Comparison of ENCODE assay signal across 9 mouse cellular contexts in the genomic region with DNA sequence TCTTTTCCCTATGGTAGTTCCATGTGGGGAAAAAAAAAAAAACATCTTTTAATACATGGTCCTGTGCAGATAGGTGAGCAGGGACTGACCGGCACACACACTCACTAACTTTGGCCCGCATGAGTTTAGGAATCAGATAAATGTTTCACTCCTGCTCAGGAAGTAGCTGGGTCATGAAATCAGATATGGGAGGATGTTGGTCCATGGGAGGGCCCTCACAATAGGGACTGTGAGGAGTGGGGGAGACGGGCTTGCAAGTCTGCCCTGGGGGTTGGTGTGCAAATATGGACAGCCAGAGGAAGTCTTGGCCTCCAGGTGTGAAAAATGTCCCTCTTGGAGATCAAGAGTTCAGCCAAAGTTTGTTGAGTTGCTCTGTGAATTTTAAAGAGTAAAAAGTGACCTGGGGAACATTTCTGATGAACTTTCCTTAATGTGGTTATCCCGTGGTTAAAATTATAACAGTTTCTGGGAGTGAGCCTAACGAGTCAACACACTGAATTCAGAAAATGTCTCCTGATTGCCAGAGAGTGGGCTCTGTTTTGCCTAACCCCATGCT. TPM values are rescaled to one million over a fixed set of nuclear protein-coding genes. Genes with fewer than 3 reads are reported as not detected.
DNase-seq lines count a peak whose midpoint lies in the region; ATAC-seq and TF ChIP-seq lines count a peak whose summit lies in the region.
"Had no signal": no experiment of that assay in that cellular context is flagged by ENCODE, and none has a peak within 500 bp of the region (broad histone marks: within the 10 kb centered on the region; RNA-seq: fewer than 3 reads in every experiment).

No protein-coding gene starts in this region.

- H3K79me2 ChIP-seq in macrophage (ENCODE audit: inconsistent target), result no peaks in the 10 kb centered on the region

- H3K36me3 ChIP-seq in hindbrain, embryonic 10.5 days, result no peaks in the 10 kb centered on the region
- no peaks in the 10 kb centered on the region for H3K36me3 ChIP-seq in hindbrain, postnatal 0 days (ENCODE audit: insufficient read depth, low read length)
- no peaks in the 10 kb centered on the region for H3K36me3 ChIP-seq in embryonic facial prominence, embryonic 10.5 days (replicated peaks)
- no peaks in the 10 kb centered on the region for H3K36me3 ChIP-seq in hindbrain, embryonic 14.5 days (replicated peaks; ENCODE audit: control insufficient read depth, insufficient read depth)
- no peaks in the 10 kb centered on the region for H3K36me3 ChIP-seq in macrophage (ENCODE audit: inconsistent target)

- no peak for DNase-seq in hindbrain, embryonic 10.5 days (ENCODE audit: low spot score)
- DNase-seq in hindbrain, postnatal 0 days (ENCODE audit: low spot score), result no peak
- no peak for DNase-seq in embryonic facial prominence, embryonic 10.5 days (ENCODE audit: low spot score)
- DNase-seq in hindbrain, embryonic 14.5 days (ENCODE audit: low spot score), result no peak
- no peak for DNase-seq in left cerebral cortex, adult 2 months (ENCODE audit: extremely low spot score in 1 of 2, low spot score in 2 of 2)
- DNase-seq in gastrocnemius, postnatal 36 days, result no peak
- DNase-seq: adrenal gland, adult 8-10 months; retina, postnatal 1 day had no signal

- H3K27me3 ChIP-seq in hindbrain, embryonic 10.5 days (ENCODE audit: insufficient read depth, poor library complexity, severe bottlenecking), result no peaks in the 10 kb centered on the region
- H3K27me3 ChIP-seq in hindbrain, postnatal 0 days (ENCODE audit: insufficient read depth, low read length), result no peaks in the 10 kb centered on the region
- no peaks in the 10 kb centered on the region for H3K27me3 ChIP-seq in embryonic facial prominence, embryonic 10.5 days (replicated peaks; ENCODE audit: low read depth, poor library complexity, severe bottlenecking)
- H3K27me3 ChIP-seq in hindbrain, embryonic 14.5 days (ENCODE audit: control insufficient read depth, insufficient read depth, low read length), result no peaks in the 10 kb centered on the region

- H3K4me2 ChIP-seq in hindbrain, postnatal 0 days (ENCODE audit: low read depth, low read length), result no peak overlapping the region
- no peak overlapping the region for H3K4me2 ChIP-seq in hindbrain, embryonic 14.5 days (replicated peaks)

- H3K9me3 ChIP-seq in hindbrain, embryonic 10.5 days, result no peaks in the 10 kb centered on the region
- no peaks in the 10 kb centered on the region for H3K9me3 ChIP-seq in hindbrain, postnatal 0 days (ENCODE audit: low read length)
- no peaks in the 10 kb centered on the region for H3K9me3 ChIP-seq in embryonic facial prominence, embryonic 10.5 days
- H3K9me3 ChIP-seq in hindbrain, embryonic 14.5 days (ENCODE audit: control insufficient read depth, low read length), result no peaks in the 10 kb centered on the region

- no peak for TF ChIP-seq CTCF in hindbrain, postnatal 0 days (IDR thresholded peaks at IDR 0.05; ENCODE audit: low read depth)
- TF ChIP-seq CTCF in left cerebral cortex, adult 2 months (IDR thresholded peaks at IDR 0.05), result no peak

- H3K4me1 ChIP-seq in hindbrain, embryonic 10.5 days (replicated peaks), result peaks cover 57% of the 10 kb centered on the region
- H3K4me1 ChIP-seq in hindbrain, postnatal 0 days (ENCODE audit: insufficient read depth, low read length), result peaks cover 31% of the 10 kb centered on the region
- H3K4me1 ChIP-seq in embryonic facial prominence, embryonic 10.5 days, result peaks cover 57% of the 10 kb centered on the region
- H3K4me1 ChIP-seq in hindbrain, embryonic 14.5 days (replicated peaks; ENCODE audit: control insufficient read depth, insufficient read depth, low read length), result peaks cover 43% of the 10 kb centered on the region

- H3K27ac ChIP-seq in hindbrain, embryonic 10.5 days, result peak overlapping the region; percentile 94
- no peak overlapping the region for H3K27ac ChIP-seq in hindbrain, postnatal 0 days
- peak overlapping the region; percentile 92 for H3K27ac ChIP-seq in embryonic facial prominence, embryonic 10.5 days (replicated peaks)
- H3K27ac ChIP-seq in hindbrain, embryonic 14.5 days, result peak overlapping the region; percentile 58
- peak overlapping the region; percentile 22; the same call in 1 of the 2 replicates for H3K27ac ChIP-seq in macrophage
- no peak overlapping the region for H3K27ac ChIP-seq in left cerebral cortex, adult 2 months

- intact Hi-C loops in left cerebral cortex, adult 2 months (cut with DNase I), result no loop called here
- intact Hi-C loops in gastrocnemius, postnatal 36 days (cut with DNase I), result no loop called here

- no peak overlapping the region for H3K9ac ChIP-seq in hindbrain, postnatal 0 days (replicated peaks; ENCODE audit: low read length)
- H3K9ac ChIP-seq in hindbrain, embryonic 14.5 days, result peak overlapping the region; percentile 21; the same call in 1 of the 2 replicates

- 66% methylated on average over 5 of the region's 5 CpGs for WGBS in hindbrain, embryonic 10.5 days
- 78% methylated on average over 5 of the region's 5 CpGs for WGBS in hindbrain, postnatal 0 days
- WGBS in embryonic facial prominence, embryonic 10.5 days, result 58% methylated on average over 5 of the region's 5 CpGs
- WGBS in hindbrain, embryonic 14.5 days, result 70% methylated on average over 5 of the region's 5 CpGs
- 47% methylated on average over 5 of the region's 5 CpGs for WGBS in macrophage (ENCODE audit: missing documents)

- H3K4me3 ChIP-seq in hindbrain, embryonic 10.5 days, result no peak overlapping the region
- H3K4me3 ChIP-seq in hindbrain, postnatal 0 days (ENCODE audit: low read length), result no peak overlapping the region
- H3K4me3 ChIP-seq in embryonic facial prominence, embryonic 10.5 days, result no peak overlapping the region
- no peak overlapping the region for H3K4me3 ChIP-seq in hindbrain, embryonic 14.5 days (replicated peaks; ENCODE audit: low read length)
- no peak overlapping the region for H3K4me3 ChIP-seq in macrophage (ENCODE audit: inconsistent target)
- no peak overlapping the region for H3K4me3 ChIP-seq in left cerebral cortex, adult 2 months

- ATAC-seq in hindbrain, postnatal 0 days, result no peak
- ATAC-seq in hindbrain, embryonic 14.5 days (ENCODE audit: low FRiP score), result no peak

RNA-seq across cellular contexts. Expression of gene Zfp36l1, which starts 53.0 kb away (rescaled TPM):
- 106 and 117 TPM in 2 replicates for polyA plus RNA-seq in hindbrain, embryonic 10.5 days (2016; fragmentation: Nextera tagmentation; extraction: Ambion mirVana)
- 61.8 and 69.5 TPM in 2 replicates for total RNA-seq in hindbrain, postnatal 0 days (2014; rRNA removed)
- 64.6 and 65.9 TPM in 2 replicates for polyA plus RNA-seq in hindbrain, postnatal 0 days (2015; fragmentation: Nextera tagmentation; extraction: Ambion mirVana)
- polyA plus RNA-seq in embryonic facial prominence, embryonic 10.5 days (2016; fragmentation: Nextera tagmentation; extraction: Ambion mirVana), result 114 and 119 TPM in 2 replicates
- polyA plus RNA-seq in hindbrain, embryonic 14.5 days (2014; fragmentation: Nextera tagmentation; extraction: Ambion mirVana), result 47.7 and 48.8 TPM in 2 replicates
- total RNA-seq in macrophage (2018; cell fraction: chromatin; rRNA removed), result 100 to 1,000 TPM in 6 of 26 experiments, 10 to 100 TPM in 19, 1 to 10 TPM in 1; 6.7 to 210 (median 76.2) TPM
- 100 to 1,000 TPM in 24 of 26 experiments, 10 to 100 TPM in 2; 33.3 to 619 (median 245) TPM for total RNA-seq in macrophage (2018; cell fraction: cytosol; rRNA removed)
- total RNA-seq in macrophage (2018; cell fraction: nucleus; rRNA removed), result 100 to 1,000 TPM in 23 of 26 experiments, 10 to 100 TPM in 3; 53.7 to 541 (median 230) TPM
- polyA plus RNA-seq in macrophage (2018), result 99.2 to 134 TPM (median 127 TPM) in 3 replicates
- total RNA-seq in left cerebral cortex, adult 2 months (2021), result 10 to 100 TPM; 32.7 to 39.2 TPM
- total RNA-seq in gastrocnemius, postnatal 36 days (2021), result 10 to 100 TPM; 25.0 to 29.8 TPM

Comparison
In these comparisons a context has a peak if more than half of its experiments do, and no peak if none do; other contexts are left out.
1. H3K27ac ChIP-seq: peak in hindbrain, embryonic 10.5 days (single experiment), embryonic facial prominence, embryonic 10.5 days (single experiment), hindbrain, embryonic 14.5 days (single experiment) and macrophage (single experiment); none in hindbrain, postnatal 0 days (single experiment) and left cerebral cortex, adult 2 months (single experiment).